Mouse (Mus musculus): ENCODE results near the gene Sbds.

Gene Sbds

GRCm38 (mm10) chr5:130256678-130257271 lies 1.4 kb upstream of the Sbds start:
- DNase-seq (ENCODE audit: low spot score in 2 of 2), result peak; percentile 89 to 94

DNA sequence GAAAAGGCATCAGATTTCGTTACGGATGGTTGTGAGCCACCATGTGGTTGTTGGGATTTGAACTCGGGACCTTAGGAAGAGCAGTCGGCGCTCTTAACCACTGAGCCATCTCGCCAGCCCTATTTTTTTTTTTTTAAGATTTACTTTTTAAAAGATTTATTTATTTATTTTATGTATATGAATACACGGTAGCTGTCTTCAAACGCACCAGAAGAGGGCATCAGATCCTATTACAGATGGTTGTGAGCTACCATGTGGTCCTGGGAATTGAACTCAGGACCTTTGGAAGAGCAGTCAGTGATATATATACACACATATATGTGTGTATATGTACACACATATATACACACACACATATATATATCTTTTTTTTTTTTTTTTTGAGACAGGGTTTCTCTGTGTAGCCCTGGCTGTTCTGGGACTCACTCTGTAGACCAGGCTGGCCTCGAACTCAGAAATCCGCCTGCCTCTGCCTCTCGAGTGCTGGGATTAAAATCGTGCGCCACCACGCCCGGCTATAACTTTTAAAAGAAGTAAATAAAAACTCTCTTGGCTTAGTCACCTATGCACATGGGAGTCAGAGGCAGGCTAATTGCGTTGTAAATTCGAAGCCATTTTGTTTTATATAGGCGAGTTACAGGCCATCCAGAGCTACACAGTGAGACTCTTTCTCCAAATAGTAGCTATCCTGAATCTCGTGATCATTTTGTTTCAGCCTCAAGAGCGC lies 632 bp upstream of the Sbds start:
- DNase-seq (ENCODE audit: low spot score in 2 of 2), result peak in 1 of 2 experiments; percentile 26

DNA sequence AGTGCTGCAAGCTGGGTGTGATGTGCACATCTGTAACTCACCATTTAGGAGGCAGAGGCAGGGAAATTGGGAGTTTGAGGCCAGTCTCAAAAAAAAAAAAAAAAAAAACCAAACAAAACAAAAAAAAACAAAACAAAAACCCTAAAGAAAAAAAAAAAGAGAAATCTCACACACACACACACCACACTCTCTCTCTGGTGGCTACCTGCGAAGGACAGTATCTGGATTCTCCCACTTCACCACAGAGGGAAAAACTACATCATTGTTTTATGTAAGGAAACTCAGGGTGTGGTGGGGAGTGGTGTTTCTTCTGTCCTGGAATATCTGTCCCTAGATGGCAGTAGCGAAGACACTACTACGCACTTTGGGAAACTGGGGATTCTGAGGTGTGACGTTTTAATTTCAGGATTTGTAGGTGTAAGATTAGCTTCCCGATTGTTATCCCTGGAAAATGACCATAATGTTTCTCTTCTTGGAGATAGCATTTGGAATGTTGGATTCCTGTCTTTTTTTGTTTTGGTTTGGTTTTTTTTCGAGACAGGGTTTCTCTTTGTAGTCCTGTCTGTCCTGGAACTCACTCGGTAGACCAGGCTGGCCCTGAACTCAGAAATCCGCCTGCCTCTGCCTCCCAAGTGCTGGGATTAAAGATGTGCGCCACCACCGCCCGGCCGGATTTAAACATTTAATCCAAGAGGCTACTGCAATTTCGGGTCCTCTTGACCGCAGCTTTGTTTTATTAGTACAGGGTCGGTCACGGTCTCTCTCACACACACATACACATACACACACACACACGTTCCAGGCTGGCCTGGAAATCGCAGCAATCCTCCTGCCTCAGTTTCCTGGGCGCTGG lies 940 bp downstream of the Sbds start:
- peak in 1 of 2 experiments; percentile 31 for DNase-seq (ENCODE audit: low spot score in 2 of 2)

- no peak for DNase-seq (ENCODE audit: low spot score in 2 of 2)
Observed at GRCm38 (mm10) chr5:130247823-130248222, 7.5 kb downstream of the Sbds start.

DNA sequence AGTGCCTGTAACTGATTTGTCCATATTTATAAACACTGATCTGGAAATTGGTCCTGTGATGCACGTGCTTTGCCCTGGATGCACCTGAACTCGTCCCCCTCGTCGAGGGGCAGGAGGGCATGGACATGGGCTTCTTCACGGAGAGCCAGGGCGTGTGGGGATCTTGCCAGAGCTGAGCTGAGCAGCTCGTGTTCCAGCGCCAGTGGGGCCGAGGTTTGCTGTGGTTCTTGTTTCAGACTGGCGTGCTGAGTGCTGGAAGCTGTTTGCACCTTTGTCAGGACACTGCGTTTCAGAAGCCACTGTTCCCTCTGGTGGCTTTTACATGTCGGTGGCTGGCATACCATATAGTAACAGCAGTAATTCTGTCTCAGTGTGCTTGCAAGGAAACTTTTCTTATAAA lies 13.9 kb downstream of the Sbds start:
- DNase-seq (ENCODE audit: low spot score in 2 of 2), result no peak

- no peak for DNase-seq (ENCODE audit: low spot score in 2 of 2)
Observed at GRCm38 (mm10) chr5:130239856-130240255, 15.5 kb downstream of the Sbds start.

DNA sequence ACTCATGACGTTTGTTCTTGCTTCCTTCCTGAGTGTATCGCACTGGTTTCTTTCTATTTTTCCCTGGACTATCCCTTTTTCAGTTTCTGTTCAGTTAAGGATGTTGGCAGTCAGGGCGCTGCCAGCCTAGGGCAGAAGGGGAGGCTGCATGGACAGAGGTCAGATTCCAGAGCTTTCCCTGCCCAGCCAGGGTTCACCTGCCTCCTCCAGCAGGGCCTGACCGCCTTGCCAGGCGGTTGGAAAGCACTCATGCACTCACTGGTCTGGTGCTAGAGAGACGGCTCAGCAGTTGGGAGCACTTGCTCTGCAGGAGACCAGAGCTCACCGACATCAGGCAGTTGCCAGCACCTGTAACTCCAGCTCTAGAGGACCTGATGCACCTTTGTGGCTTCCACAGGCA lies 16.1 kb downstream of the Sbds start:
- DNase-seq (ENCODE audit: low spot score in 2 of 2), result no peak

DNA sequence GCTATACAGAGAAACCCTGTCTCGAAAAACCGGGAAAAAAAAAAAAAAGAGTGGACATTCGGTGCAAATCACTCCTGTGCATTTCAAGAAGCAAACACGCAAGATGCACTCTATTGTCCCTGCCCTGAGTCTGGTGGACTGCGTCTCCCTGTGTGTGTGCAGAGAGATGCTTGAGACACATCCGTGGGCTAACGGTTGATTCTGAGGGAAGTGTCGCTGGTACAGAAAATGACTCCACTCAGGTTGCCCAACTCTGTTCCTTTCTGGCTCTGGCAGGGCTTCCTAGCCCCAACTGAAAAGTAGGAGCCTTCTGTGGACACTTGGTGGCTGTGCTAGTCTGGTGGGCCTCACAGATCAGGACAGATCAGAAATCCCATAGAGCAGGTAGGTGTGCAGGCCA lies 19.0 kb downstream of the Sbds start:
- DNase-seq (ENCODE audit: low spot score in 2 of 2), result no peak

DNA sequence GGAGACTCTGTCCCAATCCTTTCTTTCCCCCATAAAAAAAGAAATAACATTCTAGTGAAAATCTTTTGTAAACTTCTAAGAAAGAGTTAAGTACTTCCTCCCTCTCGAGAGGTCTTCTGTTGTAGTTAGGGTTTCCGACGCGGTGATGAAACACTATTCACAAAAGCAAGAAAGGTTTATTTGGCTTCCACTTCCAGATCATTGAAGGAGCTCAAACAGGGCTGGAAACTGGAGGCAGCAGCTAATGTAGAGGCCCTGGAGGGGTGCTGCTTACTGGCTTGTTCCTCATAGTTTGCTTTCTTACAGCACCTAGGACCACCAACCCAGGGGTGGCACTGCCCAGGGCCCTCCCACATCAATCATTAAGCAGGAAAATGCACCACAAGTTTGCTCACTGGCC lies 27.2 kb downstream of the Sbds start:
- no peak for DNase-seq (ENCODE audit: low spot score in 2 of 2)

DNA sequence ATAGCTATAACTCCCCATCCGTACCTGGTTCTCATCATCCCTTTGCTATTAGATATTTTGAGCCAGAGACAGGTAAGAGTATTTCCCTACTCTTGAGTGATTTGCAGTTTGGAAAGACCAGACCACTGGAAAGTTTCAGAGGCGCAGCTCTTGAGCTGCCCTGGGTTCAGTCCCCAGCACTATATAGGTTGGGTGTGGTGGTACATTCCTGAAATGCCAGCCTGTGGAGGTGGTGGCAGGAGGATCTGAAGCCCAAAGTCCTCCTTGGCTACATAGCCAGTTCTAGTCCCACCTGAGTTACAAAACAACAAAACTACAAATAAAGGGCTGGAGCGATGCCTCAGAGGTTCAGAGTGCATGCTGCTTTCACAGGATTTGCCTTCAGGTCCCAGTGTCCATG lies 28.5 kb downstream of the Sbds start:
- no peak for DNase-seq (ENCODE audit: low spot score in 2 of 2)

DNA sequence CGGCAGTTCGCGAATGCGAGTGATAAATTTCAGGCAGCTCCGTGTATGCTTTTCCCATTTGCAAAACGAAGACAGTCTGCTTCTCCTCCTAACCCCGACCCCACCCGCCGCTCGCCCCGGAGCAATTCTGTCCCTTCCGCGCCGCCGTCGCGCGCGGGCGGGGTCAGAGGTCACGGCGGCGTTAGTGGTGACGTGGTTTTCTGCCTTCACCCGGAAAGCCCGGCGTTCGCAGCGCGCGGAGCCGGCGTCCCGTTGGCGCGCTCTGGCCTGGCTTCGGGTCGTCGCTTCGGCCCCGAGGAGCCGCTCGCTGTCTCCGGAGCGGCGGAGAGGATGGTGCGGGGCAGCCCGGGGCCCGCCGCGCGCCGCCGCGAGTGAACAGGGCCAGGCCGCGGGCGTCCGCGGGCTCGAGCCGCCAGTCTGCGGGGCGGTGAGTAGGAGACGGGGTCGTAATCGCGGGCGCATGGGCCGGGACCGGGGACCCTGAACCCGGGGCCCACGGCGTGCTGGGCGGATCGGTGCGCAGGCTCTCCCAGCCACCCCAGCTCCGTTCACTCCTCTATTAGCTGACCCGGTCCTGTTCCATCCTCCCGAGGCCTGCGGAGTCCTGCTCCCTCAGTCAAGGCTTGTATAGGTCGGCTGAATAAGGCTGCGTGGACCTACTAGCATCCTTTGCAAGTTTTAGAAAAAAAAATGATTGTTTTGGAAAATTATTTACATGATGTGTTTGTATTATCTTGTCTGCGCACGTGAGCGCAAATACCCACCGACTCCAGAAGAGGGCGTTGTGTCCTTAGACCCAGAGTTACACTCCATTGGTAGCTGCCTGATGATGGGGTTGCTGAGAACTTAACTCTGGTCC lies 33.0 kb downstream of the Sbds start:
- DNase-seq (ENCODE audit: low spot score in 2 of 2), result peak; percentile 95 to 96

GRCm38 (mm10) chr5:130221760-130222145 lies 33.6 kb downstream of the Sbds start:
- DNase-seq (ENCODE audit: low spot score in 2 of 2), result no peak

- no peak for DNase-seq (ENCODE audit: low spot score in 2 of 2)
Observed at GRCm38 (mm10) chr5:130221316-130221715, 34.0 kb downstream of the Sbds start.

DNA sequence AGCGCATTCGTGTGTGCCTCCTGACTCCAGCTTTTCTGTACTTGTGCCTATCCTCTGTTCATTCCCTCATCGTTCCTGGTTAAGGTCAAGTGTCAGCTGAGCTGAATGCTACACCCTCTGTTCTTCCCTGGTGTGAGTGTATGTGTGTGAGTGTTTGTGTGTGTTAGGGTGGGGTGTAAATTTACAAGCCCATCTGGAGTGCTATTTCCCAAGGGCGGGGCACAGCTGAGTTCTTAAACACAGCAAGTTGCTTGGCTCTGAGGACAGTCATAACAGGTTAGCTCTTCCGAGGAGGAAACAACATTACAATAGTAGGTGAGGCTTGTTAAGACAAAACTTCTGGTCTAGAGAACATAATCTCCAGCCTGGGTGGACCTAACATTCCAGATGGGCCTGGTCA lies 37.0 kb downstream of the Sbds start:
- no peak for DNase-seq (ENCODE audit: low spot score in 2 of 2)

DNA sequence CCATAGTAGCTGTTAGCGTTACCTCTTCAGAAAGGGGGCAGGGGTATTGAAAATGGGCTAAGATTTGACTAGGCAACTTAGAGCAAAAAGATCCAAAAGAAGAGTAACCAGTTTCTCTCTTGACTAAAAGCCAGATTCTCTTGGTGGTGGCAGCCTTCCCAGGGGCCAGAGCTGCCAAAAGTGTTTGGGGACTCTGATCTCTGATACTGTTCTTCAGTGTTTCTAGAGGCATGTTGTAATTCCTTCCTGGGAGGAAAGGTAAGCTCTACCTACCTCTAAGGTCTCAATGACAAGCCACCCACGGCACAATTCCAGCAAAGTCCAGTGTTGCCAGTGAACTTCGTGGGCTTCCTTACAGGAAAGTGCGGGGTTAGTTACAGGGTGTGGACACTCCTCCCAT lies 37.9 kb downstream of the Sbds start:
- DNase-seq (ENCODE audit: low spot score in 2 of 2), result no peak

GRCm38 (mm10) chr5:130216781-130217180 lies 38.5 kb downstream of the Sbds start, which contains the start of gene Tmem248:
Gene Tmem248 (plus strand): TSS chr5:130217081.
- DNase-seq (ENCODE audit: low spot score in 2 of 2), result no peak

GRCm38 (mm10) chr5:130212956-130213355 lies 42.4 kb downstream of the Sbds start:
- no peak for DNase-seq (ENCODE audit: low spot score in 2 of 2)

- no peak for DNase-seq (ENCODE audit: low spot score in 2 of 2)
Observed at GRCm38 (mm10) chr5:130207299-130207698, 48.0 kb downstream of the Sbds start.

DNA sequence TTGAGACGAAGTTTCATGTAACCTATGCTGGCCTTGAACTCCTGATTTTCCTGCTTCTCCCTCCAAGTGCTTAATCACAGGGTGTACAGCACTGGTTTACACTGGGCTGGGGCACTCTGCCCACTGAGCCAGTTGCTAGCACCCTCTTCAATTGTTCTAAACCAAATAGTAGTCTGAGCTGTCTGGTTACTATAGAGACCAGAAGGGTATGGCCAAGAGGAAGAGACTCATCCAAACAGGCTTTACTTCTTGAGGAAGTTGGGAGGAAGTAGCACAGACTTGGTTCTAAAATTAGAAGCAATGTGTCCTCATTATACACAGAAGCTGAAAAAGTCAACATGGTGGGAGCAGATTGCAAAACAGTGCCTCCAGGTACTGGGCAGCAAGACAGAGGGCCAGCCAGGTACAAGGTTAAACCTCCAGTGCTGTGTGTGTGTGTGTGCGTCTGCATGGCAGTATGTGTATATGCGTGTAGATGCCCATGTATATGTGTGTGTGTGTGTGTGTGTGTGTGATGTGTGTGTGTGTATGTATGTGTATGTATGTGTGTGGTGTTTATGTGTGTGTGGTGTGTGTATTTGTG lies 49.8 kb downstream of the Sbds start:
- no peak for DNase-seq (ENCODE audit: low spot score in 2 of 2)

- no peak for DNase-seq (ENCODE audit: low spot score in 2 of 2)
Observed at GRCm38 (mm10) chr5:130204560-130204959, 50.8 kb downstream of the Sbds start.

GRCm38 (mm10) chr5:130203948-130204347 lies 51.4 kb downstream of the Sbds start:
- DNase-seq (ENCODE audit: low spot score in 2 of 2), result no peak
